Mouse (Mus musculus): Measurements from ENCODE around the gene Mical2.

DNA sequence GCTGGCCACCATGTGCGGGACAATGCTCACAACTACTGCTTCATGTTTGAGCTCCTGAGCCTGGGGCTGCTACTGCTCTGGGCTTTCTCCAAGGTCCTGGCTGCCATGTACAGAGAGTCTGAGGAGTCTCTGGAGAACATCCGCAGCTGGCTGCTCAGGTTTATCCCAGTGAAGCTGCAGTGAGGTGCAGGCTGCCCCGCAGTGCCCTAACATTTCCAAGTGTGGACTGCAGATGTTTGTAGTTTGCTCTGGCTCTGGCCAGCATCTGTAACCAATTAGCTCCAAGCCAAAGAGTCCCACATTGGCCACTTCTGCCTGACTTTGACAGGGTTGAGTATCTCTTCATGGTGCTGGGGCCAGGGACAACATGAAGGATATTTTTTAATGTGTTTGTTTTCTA, 125.9 kb downstream of the Mical2 start:
- TF ChIP-seq CTCF (IDR thresholded peaks at IDR 0.05; ENCODE audit: borderline replicate concordance, insufficient read depth, low read depth, low read length) (no peak), POLR2A (IDR thresholded peaks at IDR 0.05; ENCODE audit: borderline replicate concordance, insufficient read depth, low read length) (no peak)
